Mouse (Mus musculus) frontal cortex, postnatal 10 days (tissue): ENCODE measurements around the gene Swsap1.
A peak's percentile ranks its signal among the peaks of the same experiment; 100 is the strongest.

ENCODE experiments used
- DNase-seq, 2 experiments: peaks; one replicate each; pipeline ENCODE4 v3.0.0; 2022; ENCODE audit warnings: low spot score in 2 of 2, mixed read lengths in 1 of 2

The Swsap1 gene

DNA sequence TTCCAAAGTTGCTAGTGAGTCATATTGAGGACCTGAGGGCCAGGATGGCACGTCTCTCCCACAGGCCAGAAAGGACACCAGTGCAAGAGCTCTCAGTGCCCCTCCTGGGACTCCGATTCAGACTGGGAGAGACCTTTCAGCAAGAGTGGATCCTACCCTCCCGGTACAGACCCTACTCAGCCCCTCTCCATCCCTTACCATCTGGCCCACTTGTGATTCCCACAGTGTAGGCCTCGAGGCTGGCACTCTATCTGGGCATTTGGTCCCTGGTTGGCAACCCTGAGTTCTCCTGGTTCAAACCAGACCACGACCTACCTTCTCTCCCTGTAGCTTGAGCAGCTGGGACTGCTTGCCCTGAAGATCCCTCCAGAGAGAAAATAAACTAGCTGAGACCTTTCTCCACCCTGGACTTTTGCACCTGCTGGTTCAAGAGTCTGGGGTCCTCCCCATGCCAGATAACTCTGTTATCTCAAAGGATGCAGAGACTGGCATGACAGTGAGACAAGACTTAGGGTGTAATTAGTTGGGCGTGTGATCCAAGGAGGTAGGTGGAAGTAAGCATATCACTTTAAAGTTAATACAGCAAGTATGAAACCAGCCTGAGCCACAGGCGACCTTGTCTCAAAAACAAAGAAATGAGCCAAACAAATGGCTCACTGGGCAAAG lies 20.0 kb upstream of the Swsap1 start:
- DNase-seq: no peak

DNA sequence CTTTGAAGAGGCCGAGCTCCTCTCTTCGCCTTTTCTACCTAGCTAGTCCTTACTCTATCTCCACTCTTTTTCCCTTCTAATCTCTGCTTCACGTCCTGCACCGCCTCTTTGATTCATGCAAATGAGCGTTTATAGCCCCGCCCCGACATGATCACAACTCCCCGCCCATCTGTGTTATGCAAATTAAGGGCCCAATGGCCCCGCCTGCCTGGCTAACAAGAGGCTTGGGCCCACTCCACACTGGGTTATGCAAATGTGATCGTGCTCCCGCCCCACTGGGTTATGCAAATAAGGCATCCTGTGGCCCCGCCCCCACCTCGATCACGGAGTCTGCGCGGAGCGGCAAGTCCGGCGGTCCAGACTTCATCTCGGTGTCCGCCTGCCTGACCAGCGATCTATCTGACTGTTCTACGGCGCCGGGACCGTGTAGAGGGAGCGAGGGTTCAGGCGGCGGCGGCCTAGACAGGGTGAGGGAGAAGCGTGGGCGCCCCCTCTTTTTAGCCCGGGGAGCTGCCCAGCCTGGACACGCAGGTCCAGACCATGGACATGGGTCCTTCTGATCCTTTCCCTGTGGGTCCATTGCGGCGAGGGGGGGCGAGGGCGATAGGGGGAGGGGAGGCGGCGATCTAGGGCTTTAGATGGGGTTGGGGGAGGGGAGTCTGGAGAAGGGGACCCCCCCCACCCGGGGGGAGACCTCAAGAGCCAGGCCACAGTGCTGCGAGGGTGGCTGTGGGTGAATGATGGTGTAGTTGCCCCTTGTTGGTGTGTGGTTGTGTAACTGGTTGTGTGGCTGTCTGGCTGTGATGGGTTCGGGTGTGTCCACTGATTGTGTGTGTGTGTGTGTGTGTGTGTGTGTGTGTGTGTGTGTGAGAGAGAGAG lies 18.6 kb upstream of the Swsap1 start, which contains the start of gene Plppr2:
Gene Plppr2, plus strand, starts transcription at position 342 of the 879 bp plus-strand sequence.
- DNase-seq: peak; percentile 96 to 97

GRCm38 (mm10) chr9:21937711-21938175 lies 17.8 kb upstream of the Swsap1 start:
- no peak for DNase-seq

DNA sequence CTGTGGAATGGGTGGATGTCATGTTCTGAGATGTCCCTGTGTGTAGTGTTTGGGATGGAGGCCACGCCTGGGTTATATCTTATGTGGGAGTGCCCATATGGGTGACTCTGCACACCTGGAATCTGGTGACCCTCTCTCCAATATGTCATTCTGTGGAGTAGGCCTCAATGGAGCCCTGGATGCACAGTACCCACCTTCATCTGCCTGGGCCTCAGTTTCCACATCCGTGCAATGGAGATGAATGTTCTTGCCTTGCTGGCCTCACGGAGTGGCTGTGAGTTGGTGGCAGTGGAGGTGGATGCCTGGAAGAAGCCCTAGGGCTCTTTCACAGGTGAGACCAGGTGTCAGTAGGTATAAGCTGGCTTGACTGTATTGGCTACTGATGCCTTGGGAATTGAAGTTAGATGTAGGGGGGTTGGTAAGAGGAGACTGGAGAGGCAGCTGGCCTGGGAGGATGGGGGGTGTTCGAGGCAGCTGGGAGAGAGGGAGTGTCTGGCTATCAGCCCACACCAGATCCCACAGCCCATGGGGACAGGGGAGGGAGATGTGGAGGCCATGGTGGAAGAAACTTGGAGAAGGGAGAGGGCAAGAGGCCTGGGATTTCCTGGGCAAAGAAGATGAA lies 17.2 kb upstream of the Swsap1 start:
- no peak for DNase-seq

- DNase-seq: no peak
These were observed 12.5 kb upstream of the Swsap1 start for GRCm38 (mm10) chr9:21943046-21943445.

GRCm38 (mm10) chr9:21943638-21944037 lies 11.9 kb upstream of the Swsap1 start:
- DNase-seq: no peak

- DNase-seq: no peak
These were observed 11.3 kb upstream of the Swsap1 start for GRCm38 (mm10) chr9:21944267-21944666.

GRCm38 (mm10) chr9:21947540-21948130 lies 7.9 kb upstream of the Swsap1 start:
- DNase-seq: no peak

GRCm38 (mm10) chr9:21948146-21948545 lies 7.4 kb upstream of the Swsap1 start:
- no peak for DNase-seq

GRCm38 (mm10) chr9:21948790-21949189 lies 6.8 kb upstream of the Swsap1 start:
- DNase-seq: no peak

DNA sequence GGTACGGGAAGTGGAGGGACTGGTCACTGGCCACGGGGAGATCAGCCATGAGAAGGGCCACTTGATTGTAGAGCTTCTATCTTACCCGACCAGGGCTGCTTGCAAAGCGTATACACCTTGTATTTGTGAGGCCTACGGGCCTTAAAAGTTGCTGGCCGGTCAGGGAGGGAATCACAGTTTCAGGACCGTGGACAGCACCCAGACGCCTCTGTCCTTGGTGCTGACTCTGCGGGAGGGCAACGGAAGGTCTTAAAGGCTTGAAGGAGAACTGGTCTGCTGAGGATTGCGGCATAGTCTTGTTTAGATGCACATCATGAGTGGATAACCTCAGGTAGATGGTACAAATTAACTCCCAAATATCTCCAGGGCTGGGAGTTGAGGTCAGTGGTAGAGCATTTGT lies 5.2 kb upstream of the Swsap1 start:
- no peak for DNase-seq

DNA sequence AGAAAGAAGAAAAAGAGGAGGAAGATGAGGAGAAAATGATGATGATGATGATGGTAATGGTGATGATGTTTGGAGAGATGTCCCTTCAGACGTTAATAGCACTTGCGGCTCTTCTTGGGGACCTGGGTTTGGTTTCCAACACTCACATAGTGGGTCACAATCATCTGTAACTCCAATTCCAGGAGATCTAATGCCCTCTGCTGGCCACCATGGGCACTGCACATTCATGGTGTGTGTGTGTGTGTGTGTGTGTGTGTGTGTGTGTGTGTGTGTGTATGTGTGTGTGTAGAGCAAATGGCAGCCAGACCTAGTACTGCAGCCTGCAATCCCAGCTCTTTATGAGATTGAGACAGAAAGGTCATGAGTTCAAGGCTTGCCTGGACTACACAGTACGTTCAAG lies 3.6 kb upstream of the Swsap1 start:
- no peak for DNase-seq

DNA sequence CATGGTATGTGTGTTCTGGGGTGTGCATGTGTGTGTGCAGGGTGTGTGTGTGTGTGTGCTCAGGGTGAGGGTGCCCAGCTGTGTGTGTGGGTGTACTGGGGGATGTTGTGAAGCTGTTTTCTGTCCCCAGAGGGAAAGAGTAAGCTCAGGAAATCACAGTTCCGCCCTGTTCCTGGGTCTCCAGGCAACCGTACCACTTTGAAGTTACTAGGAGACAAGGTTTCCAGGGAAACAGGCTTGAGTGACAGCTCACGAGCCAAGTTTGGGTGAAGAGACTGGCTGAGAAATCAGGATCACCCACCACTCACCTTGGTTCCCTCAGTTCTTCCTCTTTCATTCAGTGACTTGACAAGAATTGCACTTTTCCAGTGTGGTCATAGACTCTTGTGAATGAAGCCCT lies 2.0 kb upstream of the Swsap1 start:
- DNase-seq: peak; percentile 62 to 78

DNA sequence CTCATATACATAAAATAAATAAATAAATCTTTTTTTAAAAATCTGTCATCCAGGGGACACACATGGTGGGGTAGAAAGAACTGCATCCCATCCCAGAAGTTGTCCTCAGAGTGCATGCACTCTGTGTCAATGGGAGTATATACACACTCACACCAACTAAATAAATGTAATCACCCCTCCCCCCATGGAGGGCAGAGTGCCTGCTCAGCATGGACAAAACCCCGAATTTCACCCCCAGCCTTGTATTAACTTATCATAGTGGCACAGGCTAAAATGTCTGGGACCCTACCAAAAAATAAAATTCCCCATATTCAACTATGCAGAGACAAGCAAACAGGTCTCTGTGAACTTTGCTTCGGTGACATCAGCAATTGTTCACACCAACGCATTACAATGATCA lies 920 bp upstream of the Swsap1 start:
- DNase-seq: no peak

- DNase-seq: no peak
These were observed 358 bp upstream of the Swsap1 start for GRCm38 (mm10) chr9:21955225-21955569.

- DNase-seq: no peak
These were observed 2.8 kb downstream of the Swsap1 start for GRCm38 (mm10) chr9:21958372-21958771.

GRCm38 (mm10) chr9:21959244-21959643 lies 3.7 kb downstream of the Swsap1 start:
- no peak for DNase-seq

DNA sequence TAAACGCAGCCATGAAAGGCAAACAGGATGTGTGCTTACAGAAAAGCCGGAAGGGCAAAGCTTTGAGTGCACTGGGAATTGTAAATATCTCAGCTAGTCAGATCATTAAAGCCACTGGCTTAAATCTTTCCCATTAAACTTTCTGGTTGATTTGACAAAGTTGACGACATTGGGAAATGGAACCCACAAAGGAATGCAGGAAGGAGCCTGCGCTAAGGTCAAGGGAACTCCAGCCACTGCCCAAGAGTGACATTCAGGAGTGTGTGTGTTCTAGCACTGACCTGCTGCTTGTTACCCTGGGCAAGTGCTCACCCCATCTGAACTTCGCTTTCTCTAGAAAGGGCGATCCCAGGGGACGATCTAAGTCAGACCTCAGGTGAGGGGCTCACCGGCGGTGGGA lies 4.6 kb downstream of the Swsap1 start:
- DNase-seq: no peak

DNA sequence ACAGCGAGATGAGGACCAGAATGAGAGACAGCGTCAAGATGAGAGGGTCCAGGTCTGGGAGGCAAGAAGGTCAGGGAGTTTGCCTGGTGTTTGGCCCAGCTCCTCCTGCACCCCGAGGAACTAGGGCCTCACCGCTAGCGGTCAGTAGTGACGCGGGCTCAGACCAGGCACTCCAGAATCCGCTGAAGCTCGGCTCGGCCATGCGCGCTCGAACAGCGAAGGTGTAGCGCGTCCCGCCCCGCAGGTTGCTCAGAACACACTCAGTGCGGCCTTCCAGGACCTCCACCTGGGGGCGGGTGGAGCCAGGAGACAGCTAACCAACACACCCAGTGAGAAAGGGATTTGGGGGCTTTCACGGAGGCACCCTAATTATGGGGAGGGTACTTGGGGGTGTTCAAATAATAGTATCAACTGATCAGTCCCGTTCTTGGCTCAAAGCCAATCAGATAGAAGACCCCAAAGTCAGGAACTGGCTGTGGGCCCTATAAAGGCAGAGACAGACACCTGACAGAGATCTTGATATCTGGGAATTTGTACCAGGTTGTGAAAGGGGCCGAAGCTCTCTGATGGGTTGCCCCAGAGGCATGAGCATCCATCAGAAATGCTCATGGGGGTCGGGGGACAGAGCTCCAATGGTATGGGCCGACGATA lies 5.1 kb downstream of the Swsap1 start:
- no peak for DNase-seq

DNA sequence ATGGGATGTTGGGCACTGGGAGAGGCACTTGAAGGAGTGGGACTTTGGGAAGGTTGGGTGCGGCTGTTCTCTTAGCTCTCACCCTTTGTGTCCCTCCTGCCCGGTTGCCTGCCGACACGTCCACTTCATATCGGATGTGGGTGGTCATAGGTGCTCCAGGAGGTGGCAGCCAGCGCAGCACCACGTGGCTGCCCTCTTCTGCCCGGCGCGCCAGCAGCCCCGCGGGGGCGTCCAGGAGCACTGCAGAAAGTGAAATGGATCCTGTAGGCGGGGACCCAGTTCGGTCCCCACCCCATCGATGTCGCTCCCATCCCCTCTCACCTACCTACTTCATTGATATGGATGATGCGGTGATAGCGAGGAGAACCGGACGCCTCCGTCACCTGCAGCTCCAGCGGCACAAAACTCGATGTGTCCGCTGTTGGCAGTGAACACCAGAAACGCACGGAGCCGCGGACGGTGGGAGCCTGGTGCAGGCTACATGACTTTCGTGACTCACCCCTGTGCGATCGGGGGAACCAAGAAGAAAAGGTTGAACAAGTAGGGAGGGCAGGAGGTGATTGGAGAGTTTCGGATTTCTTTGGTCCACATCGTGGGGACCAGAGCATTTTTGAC lies 5.9 kb downstream of the Swsap1 start:
- no peak for DNase-seq

- no peak for DNase-seq
These were observed 6.5 kb downstream of the Swsap1 start for GRCm38 (mm10) chr9:21962010-21962409.
